Mouse (Mus musculus) megakaryocyte, embryonic 14.5 days (primary cell): ENCODE results near the gene Brwd3.

Experiments used
- FLI1 ChIP-seq: IDR thresholded peaks from 2 replicates; pipeline ENCODE4 v1.6.1; 2012; ENCODE audit warnings: low read length, inconsistent platforms, mixed read lengths
- GATA1 ChIP-seq: IDR thresholded peaks from 3 replicates; pipeline ENCODE4 v1.6.1; 2012; ENCODE audit warnings: mixed read lengths, low read length, inconsistent platforms, borderline replicate concordance

DNA sequence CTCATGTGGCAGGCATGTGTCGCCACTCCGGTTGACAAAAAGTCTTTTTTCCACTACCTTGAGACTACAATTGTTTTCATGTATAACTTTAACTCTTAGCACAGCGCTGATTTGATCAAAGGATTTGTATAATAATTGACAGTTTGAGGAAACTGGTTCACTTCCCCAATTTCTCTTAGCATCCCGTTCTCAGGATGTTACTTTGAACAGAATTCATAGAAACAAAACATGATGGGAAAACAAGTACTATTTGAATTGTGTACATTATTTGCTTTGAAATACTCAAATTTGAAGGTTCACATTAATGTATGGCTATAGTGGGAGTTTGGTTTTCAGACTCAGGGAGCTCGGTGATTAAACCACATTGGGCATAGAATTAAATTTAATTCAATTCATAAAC lies 1.1 kb upstream of the Brwd3 start:
- no peak for TF ChIP-seq GATA1
- TF ChIP-seq FLI1, result no peak
